Mouse (Mus musculus): ENCODE results near the gene Ppp1r36. TPM values are rescaled to one million over a fixed set of nuclear protein-coding genes. Genes with fewer than 3 reads are reported as not detected.

Gene Ppp1r36
- polyA plus RNA-seq, 1 experiment: not detected

- TF ChIP-seq CTCF (IDR thresholded peaks at IDR 0.05; ENCODE audit: extremely low read depth, insufficient read length, insufficient replicate concordance, low read depth, low read length): no peak
- no peak for TF ChIP-seq POLR2A (IDR thresholded peaks at IDR 0.05; ENCODE audit: low read depth, low read length)
- Histone ChIP-seq H3K4me1 (ENCODE audit: control insufficient read depth, insufficient read depth, insufficient read length, low read length) (no peaks in the 10 kb centered on the region), H3K36me3 (ENCODE audit: control insufficient read depth, insufficient read depth, low read length) (no peaks in the 10 kb centered on the region), H3K4me3 (ENCODE audit: low read depth, low read length) (no peak overlapping the region), H3K27ac (ENCODE audit: insufficient read depth, low read depth, low read length) (no peak overlapping the region), H3K27me3 (ENCODE audit: control insufficient read depth, insufficient read depth, low read length) (no peaks in the 10 kb centered on the region)
- 60% methylated on average over 7 of the region's 7 CpGs for WGBS
These were observed 49.3 kb downstream of the Ppp1r36 start for GRCm38 (mm10) chr12:76466651-76467050.

DNA sequence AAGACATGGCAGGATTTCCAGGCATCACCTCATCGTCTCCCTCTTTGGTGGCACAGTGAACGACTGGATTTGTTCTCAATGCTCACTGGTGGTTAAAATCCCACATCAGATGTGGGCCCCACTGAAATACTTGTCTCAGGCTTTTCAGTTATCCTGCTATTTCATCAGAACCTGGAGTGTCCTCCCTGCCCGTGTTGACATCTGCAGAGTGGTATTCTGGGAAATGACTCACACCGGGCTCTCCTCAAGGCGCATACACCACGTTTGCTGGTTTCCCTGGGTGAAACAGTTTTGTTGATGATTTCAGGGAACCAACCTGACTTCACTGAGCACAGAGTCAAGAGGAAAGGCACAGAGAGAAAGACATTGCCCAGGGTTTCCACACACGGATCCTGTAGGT is 49.9 kb downstream of the Ppp1r36 start:
- WGBS: 39% methylated on average over 7 of the region's 7 CpGs
- TF ChIP-seq POLR2A (IDR thresholded peaks at IDR 0.05; ENCODE audit: low read depth, low read length) (no peak), CTCF (IDR thresholded peaks at IDR 0.05; ENCODE audit: extremely low read depth, insufficient read length, insufficient replicate concordance, low read depth, low read length) (no peak)
- no peaks in the 10 kb centered on the region for H3K4me1 ChIP-seq (ENCODE audit: control insufficient read depth, insufficient read depth, insufficient read length, low read length)
- no peak overlapping the region for H3K4me3 ChIP-seq (ENCODE audit: low read depth, low read length)
- H3K36me3 ChIP-seq (ENCODE audit: control insufficient read depth, insufficient read depth, low read length): no peaks in the 10 kb centered on the region
- no peak overlapping the region for H3K27ac ChIP-seq (ENCODE audit: insufficient read depth, low read depth, low read length)
- H3K27me3 ChIP-seq (ENCODE audit: control insufficient read depth, insufficient read depth, low read length): no peaks in the 10 kb centered on the region

GRCm38 (mm10) chr12:76472046-76472445 is 54.7 kb downstream of the Ppp1r36 start:
- WGBS: 8% methylated on average over 4 of the region's 4 CpGs
- no peak overlapping the region for H3K4me3 ChIP-seq (ENCODE audit: low read depth, low read length)

DNA sequence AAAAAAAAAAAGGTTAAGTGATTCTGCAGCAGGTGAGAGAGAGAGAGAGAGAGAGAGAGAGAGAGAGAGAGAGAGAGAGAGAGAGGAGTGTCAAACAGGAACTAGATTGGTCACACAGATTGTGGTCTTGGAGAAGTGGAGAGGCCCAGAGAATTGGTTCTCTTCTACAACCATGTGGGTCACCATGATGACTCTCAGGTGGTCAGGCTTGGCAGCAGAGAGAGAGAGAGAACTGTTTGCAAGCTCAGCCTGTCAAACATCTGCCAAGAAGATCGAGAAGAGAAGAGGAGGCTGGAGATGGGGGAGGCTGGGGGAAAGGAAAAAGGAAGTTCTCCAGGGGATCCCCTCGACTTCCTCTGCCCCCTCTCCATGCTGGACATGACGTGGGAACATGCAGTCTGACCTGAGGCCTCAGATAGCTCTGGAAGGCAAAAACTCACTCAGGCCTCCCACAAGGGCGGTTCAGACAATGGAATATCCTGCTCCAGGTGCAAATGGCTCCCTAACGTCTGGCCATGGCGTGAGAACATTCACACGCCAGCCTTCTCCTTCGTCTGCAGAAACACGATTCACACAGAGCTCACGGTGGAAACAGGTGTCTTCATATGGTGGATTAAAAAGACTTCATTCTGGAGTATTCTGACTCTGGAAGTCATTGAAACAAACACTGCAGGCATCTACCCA is 56.4 kb downstream of the Ppp1r36 start:
- Histone ChIP-seq H3K4me1 (ENCODE audit: control insufficient read depth, insufficient read depth, insufficient read length, low read length) (peaks cover 8% of the 10 kb centered on the region; the same call in 1 of the 2 replicates), H3K4me3 (ENCODE audit: low read depth, low read length) (no peak overlapping the region), H3K36me3 (ENCODE audit: control insufficient read depth, insufficient read depth, low read length) (no peaks in the 10 kb centered on the region), H3K27me3 (ENCODE audit: control insufficient read depth, insufficient read depth, low read length) (no peaks in the 10 kb centered on the region), H3K27ac (ENCODE audit: insufficient read depth, low read depth, low read length) (no peak overlapping the region)
- no peak for TF ChIP-seq CTCF (IDR thresholded peaks at IDR 0.05; ENCODE audit: extremely low read depth, insufficient read length, insufficient replicate concordance, low read depth, low read length)
- no peak for TF ChIP-seq POLR2A (IDR thresholded peaks at IDR 0.05; ENCODE audit: low read depth, low read length)
- WGBS: 69% methylated on average over 10 of the region's 10 CpGs

More at GRCm38 (mm10) chr12:76472046-76472445, 54.7 kb downstream of the Ppp1r36 start:
- H3K27ac ChIP-seq (ENCODE audit: insufficient read depth, low read depth, low read length): no peak overlapping the region
- peaks cover 8% of the 10 kb centered on the region; the same call in 1 of the 2 replicates for H3K4me1 ChIP-seq (ENCODE audit: control insufficient read depth, insufficient read depth, insufficient read length, low read length)
- TF ChIP-seq CTCF (IDR thresholded peaks at IDR 0.05; ENCODE audit: extremely low read depth, insufficient read length, insufficient replicate concordance, low read depth, low read length): peak; percentile 71; the same call in 1 of the 2 replicates
- TF ChIP-seq POLR2A (IDR thresholded peaks at IDR 0.05; ENCODE audit: low read depth, low read length): no peak
- no peaks in the 10 kb centered on the region for H3K27me3 ChIP-seq (ENCODE audit: control insufficient read depth, insufficient read depth, low read length)
- no peaks in the 10 kb centered on the region for H3K36me3 ChIP-seq (ENCODE audit: control insufficient read depth, insufficient read depth, low read length)

- no peaks in the 10 kb centered on the region for H3K27me3 ChIP-seq (ENCODE audit: control insufficient read depth, insufficient read depth, low read length)
- H3K27ac ChIP-seq (ENCODE audit: insufficient read depth, low read depth, low read length): no peak overlapping the region
- H3K36me3 ChIP-seq (ENCODE audit: control insufficient read depth, insufficient read depth, low read length): no peaks in the 10 kb centered on the region
- WGBS: 55% methylated on average over 8 of the region's 8 CpGs
- no peak overlapping the region for H3K4me3 ChIP-seq (ENCODE audit: low read depth, low read length)
- TF ChIP-seq POLR2A (IDR thresholded peaks at IDR 0.05; ENCODE audit: low read depth, low read length) (no peak), CTCF (IDR thresholded peaks at IDR 0.05; ENCODE audit: extremely low read depth, insufficient read length, insufficient replicate concordance, low read depth, low read length) (no peak)
- peaks cover 8% of the 10 kb centered on the region; the same call in 1 of the 2 replicates for H3K4me1 ChIP-seq (ENCODE audit: control insufficient read depth, insufficient read depth, insufficient read length, low read length)
These were observed 56.9 kb downstream of the Ppp1r36 start for GRCm38 (mm10) chr12:76474246-76474583.

- Histone ChIP-seq H3K4me3 (ENCODE audit: low read depth, low read length) (no peak overlapping the region), H3K27ac (ENCODE audit: insufficient read depth, low read depth, low read length) (no peak overlapping the region), H3K27me3 (ENCODE audit: control insufficient read depth, insufficient read depth, low read length) (no peaks in the 10 kb centered on the region), H3K36me3 (ENCODE audit: control insufficient read depth, insufficient read depth, low read length) (no peaks in the 10 kb centered on the region), H3K4me1 (ENCODE audit: control insufficient read depth, insufficient read depth, insufficient read length, low read length) (peaks cover 8% of the 10 kb centered on the region; the same call in 1 of the 2 replicates)
- WGBS: 58% methylated on average over 2 of the region's 2 CpGs
- TF ChIP-seq CTCF (IDR thresholded peaks at IDR 0.05; ENCODE audit: extremely low read depth, insufficient read length, insufficient replicate concordance, low read depth, low read length) (no peak), POLR2A (IDR thresholded peaks at IDR 0.05; ENCODE audit: low read depth, low read length) (no peak)
These were observed 57.5 kb downstream of the Ppp1r36 start for GRCm38 (mm10) chr12:76474802-76475201.

DNA sequence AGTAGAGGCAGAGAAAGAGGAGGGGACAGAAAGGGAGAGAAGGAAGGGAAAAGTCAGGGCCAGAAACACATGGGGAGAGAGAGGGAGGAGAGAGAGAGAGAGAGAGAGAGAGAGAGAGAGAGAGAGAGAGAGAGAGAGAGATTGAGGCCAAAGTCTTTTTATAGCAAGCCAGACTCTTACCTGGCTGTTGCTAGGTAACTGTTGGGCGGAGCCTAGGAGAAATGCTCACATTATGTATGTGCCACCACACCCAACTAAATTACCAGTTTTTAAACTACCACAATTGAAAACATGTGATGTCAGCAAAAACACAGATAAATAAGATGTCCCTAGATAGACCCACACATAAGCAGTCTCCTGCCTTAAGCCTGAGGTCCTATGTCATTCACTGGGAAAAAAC is 58.8 kb downstream of the Ppp1r36 start:
- Histone ChIP-seq H3K36me3 (ENCODE audit: control insufficient read depth, insufficient read depth, low read length) (no peaks in the 10 kb centered on the region), H3K27me3 (ENCODE audit: control insufficient read depth, insufficient read depth, low read length) (no peaks in the 10 kb centered on the region), H3K4me3 (ENCODE audit: low read depth, low read length) (no peak overlapping the region), H3K27ac (ENCODE audit: insufficient read depth, low read depth, low read length) (no peak overlapping the region), H3K4me1 (ENCODE audit: control insufficient read depth, insufficient read depth, insufficient read length, low read length) (peaks cover 8% of the 10 kb centered on the region; the same call in 1 of the 2 replicates)
- WGBS: 41% methylated on average over 1 of the region's 1 CpGs
- no peak for TF ChIP-seq CTCF (IDR thresholded peaks at IDR 0.05; ENCODE audit: extremely low read depth, insufficient read length, insufficient replicate concordance, low read depth, low read length)
- no peak for TF ChIP-seq POLR2A (IDR thresholded peaks at IDR 0.05; ENCODE audit: low read depth, low read length)

All from small intestine, adult 2 months (tissue).